ENCODE assay signal across 8 mouse cellular contexts in the genomic region with DNA sequence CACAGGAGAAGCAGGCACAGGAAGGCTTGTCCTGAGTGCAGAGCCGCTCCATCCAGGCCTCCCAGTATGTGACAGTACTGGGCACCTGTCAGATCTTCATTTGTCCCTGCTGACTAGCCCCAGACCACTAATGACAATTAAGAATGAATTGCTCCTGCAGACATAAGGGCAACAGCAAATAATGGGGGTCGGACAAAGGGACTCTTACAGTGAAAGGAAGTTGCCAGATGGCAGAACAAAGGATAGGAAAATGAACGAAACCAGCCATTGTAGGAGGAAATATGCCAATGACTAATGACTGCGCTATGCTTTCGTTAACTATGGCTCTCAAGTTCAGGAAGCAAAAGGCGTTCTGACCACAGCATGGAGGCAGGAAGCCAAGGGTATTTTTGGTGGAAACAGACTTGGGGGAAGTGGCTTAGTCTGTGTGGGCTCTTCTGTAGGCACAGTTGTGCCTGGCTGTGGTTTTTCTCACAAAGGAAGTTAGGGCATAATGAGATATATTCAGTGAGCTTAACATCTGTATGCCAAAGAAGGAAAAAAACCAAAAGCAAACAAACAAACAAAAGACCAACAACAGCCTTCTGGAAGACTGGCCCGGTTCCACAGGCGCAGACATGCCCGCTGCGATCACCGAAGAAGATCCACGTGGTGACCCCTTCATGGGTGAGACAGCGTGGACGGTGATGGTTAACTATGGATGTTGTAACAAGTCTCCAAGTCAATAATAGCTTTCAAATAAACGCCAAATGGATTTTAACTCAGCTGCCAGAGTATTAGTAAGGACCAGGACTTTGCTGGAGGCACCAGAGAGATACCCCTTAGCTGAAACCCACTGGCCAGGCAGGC. TPM values are rescaled to one million over a fixed set of nuclear protein-coding genes. Genes with fewer than 3 reads are reported as not detected.
DNase-seq lines count a peak whose midpoint lies in the region; ATAC-seq lines count a peak whose summit lies in the region.

No protein-coding gene starts in this region.

- H3K4me2 ChIP-seq in heart, embryonic 13.5 days, result peak overlapping the region; percentile 36
- H3K4me2 ChIP-seq in stomach, embryonic 15.5 days, result no peak overlapping the region

- peaks cover 18% of the 10 kb centered on the region for H3K36me3 ChIP-seq in heart, embryonic 13.5 days
- peaks cover 13% of the 10 kb centered on the region for H3K36me3 ChIP-seq in stomach, embryonic 15.5 days

- no peaks in the 10 kb centered on the region for H3K27me3 ChIP-seq in heart, embryonic 13.5 days (replicated peaks)
- no peaks in the 10 kb centered on the region for H3K27me3 ChIP-seq in stomach, embryonic 15.5 days (replicated peaks)

- H3K27ac ChIP-seq in heart, embryonic 13.5 days (replicated peaks), result peak overlapping the region; percentile 80
- H3K27ac ChIP-seq in stomach, embryonic 15.5 days, result peak overlapping the region; percentile 72

- no peak overlapping the region for H3K4me3 ChIP-seq in heart, embryonic 13.5 days
- H3K4me3 ChIP-seq in stomach, embryonic 15.5 days (replicated peaks), result no peak overlapping the region

- ATAC-seq in common myeloid progenitor, adult 5-6 weeks (replicated peaks; ENCODE audit: low read depth, poor library complexity, severe bottlenecking), result peak; percentile 86
- ATAC-seq in heart, embryonic 13.5 days (ENCODE audit: extremely low read depth, insufficient number of reproducible peaks, low FRiP score, low TSS enrichment), result no peak
- ATAC-seq in megakaryocyte progenitor cell, adult 5-6 weeks (replicated peaks; ENCODE audit: poor library complexity), result peak; percentile 84
- ATAC-seq in stomach, embryonic 15.5 days (ENCODE audit: insufficient read depth, low FRiP score, low read depth), result no peak

- no peaks in the 10 kb centered on the region for H3K9me3 ChIP-seq in heart, embryonic 13.5 days
- no peaks in the 10 kb centered on the region for H3K9me3 ChIP-seq in stomach, embryonic 15.5 days

- H3K4me1 ChIP-seq in heart, embryonic 13.5 days, result peaks cover 32% of the 10 kb centered on the region
- H3K4me1 ChIP-seq in stomach, embryonic 15.5 days, result 0 out of 2 replicates have a peak, but pooled peaks cover 8% of the 10 kb centered on the region

- 75% methylated on average over 15 of the region's 15 CpGs for WGBS in heart, embryonic 13.5 days
- 68% methylated on average over 15 of the region's 15 CpGs for WGBS in stomach, embryonic 15.5 days

- DNase-seq in cerebellum, postnatal 10 days, result peak; percentile 38 to 54
- DNase-seq in cerebellum, postnatal 36 days, result no peak
- peak; percentile 59 for DNase-seq in kidney, postnatal 14 days
- DNase-seq in cerebellum, adult 9-11 months, result no peak

- H3K9ac ChIP-seq in heart, embryonic 13.5 days, result no peak overlapping the region
- no peak overlapping the region; the same call in 1 of the 2 replicates for H3K9ac ChIP-seq in stomach, embryonic 15.5 days

RNA-seq across cellular contexts. Expression of a gene that starts 28.8 kb away (rescaled TPM):
- 25.5 and 27.5 TPM in 2 replicates for total RNA-seq in common myeloid progenitor, adult 5-6 weeks (2017)
- polyA plus RNA-seq in heart, embryonic 13.5 days (2015; fragmentation: Nextera tagmentation; extraction: Ambion mirVana), result 10.2 and 10.7 TPM in 2 replicates
- total RNA-seq in megakaryocyte progenitor cell, adult 5-6 weeks (2015), result 13.3 and 18.9 TPM in 2 replicates
- 34.8 and 35.6 TPM in 2 replicates for total RNA-seq in megakaryocyte progenitor cell, adult 5-6 weeks (2017)
- 13.0 and 13.8 TPM in 2 replicates for polyA plus RNA-seq in stomach, embryonic 15.5 days (2015; fragmentation: Nextera tagmentation; extraction: Ambion mirVana)

RNA-seq across cellular contexts. Expression of a gene that starts 29.0 kb away (rescaled TPM):
- total RNA-seq in common myeloid progenitor, adult 5-6 weeks (2017), result 12.2 and 13.1 TPM in 2 replicates
- polyA plus RNA-seq in heart, embryonic 13.5 days (2015; fragmentation: Nextera tagmentation; extraction: Ambion mirVana), result 19.8 and 25.3 TPM in 2 replicates
- total RNA-seq in megakaryocyte progenitor cell, adult 5-6 weeks (2015), result 14.7 and 15.6 TPM in 2 replicates
- 8.1 and 14.3 TPM in 2 replicates for total RNA-seq in megakaryocyte progenitor cell, adult 5-6 weeks (2017)
- 27.5 and 27.6 TPM in 2 replicates for polyA plus RNA-seq in stomach, embryonic 15.5 days (2015; fragmentation: Nextera tagmentation; extraction: Ambion mirVana)

RNA-seq across cellular contexts. Expression of a gene that starts 29.2 kb away (rescaled TPM):
- total RNA-seq in common myeloid progenitor, adult 5-6 weeks (2017), result not detected in 2 replicates
- polyA plus RNA-seq in heart, embryonic 13.5 days (2015; fragmentation: Nextera tagmentation; extraction: Ambion mirVana), result 2.1 TPM in 1 of 2 replicates, not detected in the other
- total RNA-seq in megakaryocyte progenitor cell, adult 5-6 weeks (2015), result not detected in 2 replicates
- not detected in 2 replicates for total RNA-seq in megakaryocyte progenitor cell, adult 5-6 weeks (2017)
- polyA plus RNA-seq in stomach, embryonic 15.5 days (2015; fragmentation: Nextera tagmentation; extraction: Ambion mirVana), result not detected in 2 replicates

Comparison
In these comparisons a context has a peak if more than half of its experiments do, and no peak if none do; other contexts are left out.
1. DNase-seq: peak in cerebellum, postnatal 10 days (2 of 2) and kidney, postnatal 14 days (single experiment); none in cerebellum, postnatal 36 days (0 of 2) and cerebellum, adult 9-11 months (single experiment).
2. ATAC-seq: peak in common myeloid progenitor, adult 5-6 weeks (single experiment) and megakaryocyte progenitor cell, adult 5-6 weeks (single experiment); none in heart, embryonic 13.5 days (single experiment) and stomach, embryonic 15.5 days (single experiment).